ENCODE assay signal across 9 mouse cellular contexts in genomic region chr12:101026025-101026424, GRCm38 (mm10). TPM values are rescaled to one million over a fixed set of nuclear protein-coding genes. Genes with fewer than 3 reads are reported as not detected.
DNase-seq lines count a peak whose midpoint lies in the region; ATAC-seq lines count a peak whose summit lies in the region.
"Had no signal": no experiment of that assay in that cellular context is flagged by ENCODE, and none has a peak within 500 bp of the region (broad histone marks: within the 10 kb centered on the region; RNA-seq: fewer than 3 reads in every experiment).

No protein-coding gene starts in this region.

- peaks cover 2% of the 10 kb centered on the region for H3K36me3 ChIP-seq in hindbrain, embryonic 11.5 days (ENCODE audit: control insufficient read depth, insufficient read depth, low read length)

- no peaks in the 10 kb centered on the region for H3K9me3 ChIP-seq in hindbrain, embryonic 11.5 days (ENCODE audit: control insufficient read depth, low read length)

- intact Hi-C loops in heart, postnatal 25 days (cut with DNase I): loop anchor here (5.0 kb wide), 1 partner anchor 34 kb away; no protein-coding TSS in a partner anchor

- DNase-seq in testis, postnatal 10 days (ENCODE audit: low spot score): peak; percentile 17
- DNase-seq in testis, postnatal 14 days (ENCODE audit: low spot score): no peak
- DNase-seq in hindbrain, embryonic 11.5 days (ENCODE audit: low spot score): no peak
- no peak for DNase-seq in layer of hippocampus, postnatal 25 days (ENCODE audit: extremely low spot score in 1 of 2, low spot score in 1 of 2)
- no peak for DNase-seq in gastrocnemius, adult 18-20 months (ENCODE audit: low spot score)
- DNase-seq in heart, postnatal 25 days (ENCODE audit: low spot score): no peak
- DNase-seq: lung, postnatal 14 days had no signal

- no peak overlapping the region for H3K27ac ChIP-seq in hindbrain, embryonic 11.5 days (ENCODE audit: low read depth, low read length)
- H3K27ac ChIP-seq: kidney, postnatal 0 days had no signal

- H3K4me1 ChIP-seq in hindbrain, embryonic 11.5 days (replicated peaks; ENCODE audit: control insufficient read depth, insufficient read depth, low read length): peaks cover 3% of the 10 kb centered on the region

- no peak overlapping the region for H3K4me3 ChIP-seq in hindbrain, embryonic 11.5 days (ENCODE audit: low read depth, low read length)

- WGBS in hindbrain, embryonic 11.5 days: 84% methylated on average over 4 of the region's 4 CpGs

- no peak for ATAC-seq in hindbrain, embryonic 11.5 days (ENCODE audit: low FRiP score)
- 0 out of 2 replicates have a peak, but pooled peaks have one; percentile 1 for ATAC-seq in megakaryocyte-erythroid progenitor cell, adult 5-6 weeks (replicated peaks; ENCODE audit: low FRiP score, low TSS enrichment, poor library complexity, severe bottlenecking)

- no peak overlapping the region for H3K9ac ChIP-seq in hindbrain, embryonic 11.5 days (ENCODE audit: low read depth, low read length)

- no peaks in the 10 kb centered on the region for H3K27me3 ChIP-seq in hindbrain, embryonic 11.5 days (ENCODE audit: control insufficient read depth, insufficient read depth, low read length)

- peak overlapping the region; percentile 82; the same call in 1 of the 2 replicates for H3K4me2 ChIP-seq in hindbrain, embryonic 11.5 days (replicated peaks; ENCODE audit: low read depth, low read length)

RNA-seq across cellular contexts. Expression of gene Ccdc88c, which starts 2.8 kb away (rescaled TPM):
- polyA plus RNA-seq in hindbrain, embryonic 11.5 days (2014; fragmentation: Nextera tagmentation; extraction: Ambion mirVana): 11.6 and 14.1 TPM in 2 replicates
- 57.8 and 68.4 TPM in 2 replicates for total RNA-seq in megakaryocyte-erythroid progenitor cell, adult 5-6 weeks (2014; fragmentation: Nextera tagmentation)
- 66.9 and 100 TPM in 2 replicates for total RNA-seq in megakaryocyte-erythroid progenitor cell, adult 5-6 weeks (2017)
- total RNA-seq in layer of hippocampus, postnatal 25 days (2021): 10 to 100 TPM; 26.7 to 40.1 TPM
- 10 to 100 TPM; 30.1 to 34.5 TPM for total RNA-seq in gastrocnemius, adult 18-20 months (2021)
- 1 to 10 TPM; 5.9 to 6.7 TPM for total RNA-seq in heart, postnatal 25 days (2021)

RNA-seq across cellular contexts. Expression of gene Ppp4r3a, which starts 57.5 kb away (rescaled TPM):
- polyA plus RNA-seq in hindbrain, embryonic 11.5 days (2014; fragmentation: Nextera tagmentation; extraction: Ambion mirVana): 59.9 and 63.6 TPM in 2 replicates
- 108 TPM in 2 replicates for total RNA-seq in megakaryocyte-erythroid progenitor cell, adult 5-6 weeks (2014; fragmentation: Nextera tagmentation)
- 135 and 176 TPM in 2 replicates for total RNA-seq in megakaryocyte-erythroid progenitor cell, adult 5-6 weeks (2017)
- total RNA-seq in layer of hippocampus, postnatal 25 days (2021): 10 to 100 TPM; 37.0 to 42.9 TPM
- 10 to 100 TPM; 17.7 to 18.5 TPM for total RNA-seq in gastrocnemius, adult 18-20 months (2021)
- total RNA-seq in heart, postnatal 25 days (2021): 10 to 100 TPM; 23.5 to 25.3 TPM
